Mouse (Mus musculus) cerebellum, postnatal 36 days (tissue): ENCODE data around the gene Smad9.

Experiments
- DNase-seq, 2 experiments: peaks; one replicate each; pipeline ENCODE4 v3.0.0; 2021 to 2022; ENCODE audit warnings: mixed read lengths in 2 of 2

The Smad9 gene

GRCm38 (mm10) chr3:54811616-54812015 lies 56.2 kb downstream of the Smad9 start:
- DNase-seq = no peak

GRCm38 (mm10) chr3:54813418-54813988 lies 58.1 kb downstream of the Smad9 start:
- DNase-seq = no peak

- no peak for DNase-seq
Measured at GRCm38 (mm10) chr3:54814622-54815021, 59.2 kb downstream of the Smad9 start.

GRCm38 (mm10) chr3:54815292-54815691 lies 59.9 kb downstream of the Smad9 start:
- no peak for DNase-seq

- no peak for DNase-seq
Measured at GRCm38 (mm10) chr3:54822526-54822925, 67.1 kb downstream of the Smad9 start.

GRCm38 (mm10) chr3:54832491-54832890 lies 77.1 kb downstream of the Smad9 start:
- no peak for DNase-seq

GRCm38 (mm10) chr3:54835421-54835820 lies 80.0 kb downstream of the Smad9 start:
- DNase-seq = no peak
